In the genomic region with DNA sequence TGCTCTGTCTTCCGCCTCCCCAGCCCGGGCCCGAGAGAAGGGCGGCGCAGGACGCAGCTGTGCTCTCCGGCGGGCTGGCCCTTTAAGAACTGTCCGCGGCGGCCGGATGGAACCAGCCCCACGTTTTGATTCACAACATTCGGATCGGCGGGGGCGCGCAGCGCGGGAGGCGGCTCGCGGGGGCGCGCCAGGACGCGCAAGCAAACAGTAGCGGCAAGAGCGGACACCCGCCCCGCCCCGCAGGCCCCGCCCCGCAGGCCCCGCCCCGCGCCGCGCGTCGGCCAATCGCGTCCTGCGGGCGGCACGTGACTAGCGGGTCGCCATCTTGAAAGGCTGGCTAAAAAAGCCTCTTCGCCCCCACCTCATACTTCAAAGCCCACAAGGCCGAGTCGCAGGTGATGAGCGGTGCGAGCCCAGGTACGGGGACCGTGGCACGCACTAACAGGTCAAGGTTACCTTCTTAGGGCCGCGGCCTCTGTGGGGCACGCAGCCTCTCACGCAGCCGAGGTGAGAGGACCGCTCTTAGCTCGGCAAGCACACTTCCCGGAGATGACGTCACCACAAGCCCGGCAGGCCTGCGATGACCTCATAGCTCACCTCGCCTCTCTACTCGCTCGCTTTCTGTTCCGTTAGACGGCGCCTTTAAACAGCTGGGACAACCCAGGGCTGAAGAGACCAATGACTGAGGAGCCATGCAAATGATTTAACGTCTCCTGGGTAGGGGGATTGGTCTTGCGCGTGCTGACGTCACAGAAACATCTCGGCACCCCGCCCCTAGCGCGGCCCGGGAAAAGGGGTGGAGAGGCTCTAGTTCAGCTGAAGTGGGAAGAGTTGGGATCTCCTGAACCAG, we compare ENCODE assay signal across 8 mouse cellular contexts. TPM values are rescaled to one million over a fixed set of nuclear protein-coding genes. Genes with fewer than 3 reads are reported as not detected.
A peak's percentile ranks its signal among the peaks of the same experiment; 100 is the strongest.
DNase-seq lines count a peak whose midpoint lies in the region; ATAC-seq and TF ChIP-seq lines count a peak whose summit lies in the region.

No protein-coding gene starts in this region.

- H3K36me3 ChIP-seq in CH12.LX (replicated peaks in 1 of 2; ENCODE audit: control insufficient read depth in 1 of 2, insufficient read depth in 1 of 2, low read length in 1 of 2) = peaks cover 15 to 40% of the 10 kb centered on the region in 2 experiments
- peaks cover 8% of the 10 kb centered on the region for H3K36me3 ChIP-seq in forebrain, embryonic 11.5 days (ENCODE audit: control insufficient read depth, insufficient read depth, low read length)
- H3K36me3 ChIP-seq in heart, embryonic 16.5 days (ENCODE audit: control insufficient read depth, insufficient read depth) = peaks cover 10% of the 10 kb centered on the region
- H3K36me3 ChIP-seq in liver, embryonic 16.5 days (ENCODE audit: control insufficient read depth, insufficient read depth) = peaks cover 10% of the 10 kb centered on the region
- H3K36me3 ChIP-seq in neural tube, embryonic 13.5 days = peaks cover 24% of the 10 kb centered on the region
- no peaks in the 10 kb centered on the region; the same call in 1 of the 2 replicates for H3K36me3 ChIP-seq in testis, adult 2 months (ENCODE audit: control insufficient read depth, insufficient read depth, low read length)

- peak; percentile 88 for ATAC-seq in forebrain, embryonic 11.5 days (replicated peaks; ENCODE audit: low FRiP score)
- peak; percentile 90 for ATAC-seq in heart, embryonic 16.5 days (replicated peaks; ENCODE audit: extremely low read depth, insufficient read depth, low FRiP score)
- ATAC-seq in liver, embryonic 16.5 days (ENCODE audit: low read depth) = peak; percentile 83
- ATAC-seq in neural tube, embryonic 13.5 days (ENCODE audit: low read depth) = peak; percentile 91

- H3K4me1 ChIP-seq in CH12.LX (ENCODE audit: control insufficient read depth in 1 of 2, insufficient read depth in 2 of 2) = peaks cover 24 to 54% of the 10 kb centered on the region in 2 experiments
- peaks cover 21% of the 10 kb centered on the region for H3K4me1 ChIP-seq in forebrain, embryonic 11.5 days (replicated peaks; ENCODE audit: control insufficient read depth, insufficient read depth, low read length)
- peaks cover 61% of the 10 kb centered on the region for H3K4me1 ChIP-seq in heart, embryonic 16.5 days (ENCODE audit: control insufficient read depth, insufficient read depth, low read length)
- peaks cover 64% of the 10 kb centered on the region for H3K4me1 ChIP-seq in liver, embryonic 16.5 days (ENCODE audit: control insufficient read depth, low read depth, low read length)
- H3K4me1 ChIP-seq in neural tube, embryonic 13.5 days (replicated peaks) = peaks cover 70% of the 10 kb centered on the region
- peaks cover 19% of the 10 kb centered on the region for H3K4me1 ChIP-seq in testis, adult 2 months (ENCODE audit: control insufficient read depth, insufficient read depth, low read length)

- H3K27ac ChIP-seq in CH12.LX (ENCODE audit: insufficient read depth, low read depth) = peak overlapping the region; percentile 97
- H3K27ac ChIP-seq in forebrain, embryonic 11.5 days (ENCODE audit: low read depth, low read length) = peak overlapping the region; percentile 96
- H3K27ac ChIP-seq in heart, embryonic 16.5 days (ENCODE audit: low read length) = peak overlapping the region; percentile 100
- peak overlapping the region; percentile 98 for H3K27ac ChIP-seq in liver, embryonic 16.5 days (ENCODE audit: low read length)
- peak overlapping the region; percentile 99 for H3K27ac ChIP-seq in neural tube, embryonic 13.5 days (replicated peaks)
- H3K27ac ChIP-seq in testis, adult 2 months (ENCODE audit: control insufficient read depth, insufficient read depth, low read depth, low read length) = peak overlapping the region; percentile 92

- H3K4me2 ChIP-seq in CH12.LX (ENCODE audit: insufficient read depth, low read depth, poor library complexity, severe bottlenecking) = peak overlapping the region; percentile 41
- peak overlapping the region; percentile 87 for H3K4me2 ChIP-seq in forebrain, embryonic 11.5 days (ENCODE audit: low read depth, low read length, severe bottlenecking)
- peak overlapping the region; percentile 89 for H3K4me2 ChIP-seq in heart, embryonic 16.5 days (ENCODE audit: low read depth, low read length)
- peak overlapping the region; percentile 94 for H3K4me2 ChIP-seq in liver, embryonic 16.5 days (ENCODE audit: low read depth, low read length)
- peak overlapping the region; percentile 87 for H3K4me2 ChIP-seq in neural tube, embryonic 13.5 days

- no peaks in the 10 kb centered on the region for H3K9me3 ChIP-seq in CH12.LX (replicated peaks; ENCODE audit: low read length)
- no peaks in the 10 kb centered on the region for H3K9me3 ChIP-seq in forebrain, embryonic 11.5 days (ENCODE audit: control insufficient read depth, low read length)
- no peaks in the 10 kb centered on the region for H3K9me3 ChIP-seq in heart, embryonic 16.5 days (replicated peaks; ENCODE audit: control insufficient read depth, low read length)
- H3K9me3 ChIP-seq in liver, embryonic 16.5 days (replicated peaks; ENCODE audit: control insufficient read depth, low read length) = no peaks in the 10 kb centered on the region
- H3K9me3 ChIP-seq in neural tube, embryonic 13.5 days = no peaks in the 10 kb centered on the region

- WGBS in forebrain, embryonic 11.5 days = under 1% methylated on average over 73 of the region's 82 CpGs
- whole genome bisulfite sequencing in heart, embryonic 16.5 days = under 1% methylated on average over 58 of the region's 82 CpGs
- under 1% methylated on average over 82 of the region's 82 CpGs for WGBS in liver, embryonic 16.5 days (ENCODE audit: insufficient replicate concordance)
- under 1% methylated on average over 79 of the region's 82 CpGs for WGBS in neural tube, embryonic 13.5 days

- peak; percentile 98 for DNase-seq in CH12.LX (ENCODE audit: extremely low read depth)
- peak; percentile 92 for DNase-seq in c-Kit-positive CD71-positive TER-119-negative erythroid progenitor cells, embryonic 14.5 days (ENCODE audit: low read depth)
- DNase-seq in forebrain, embryonic 11.5 days (ENCODE audit: low spot score) = peak; percentile 99
- peak; percentile 98 to 99 for DNase-seq in kidney, postnatal 36 days

- in situ Hi-C loops in CH12.LX (cut with MboI; ENCODE audit: low pct_ligation_motif_present, low pct_unique_long_range_greater_than_20kb, low sequenced_read_pairs) = no loop called here

- TF ChIP-seq EP300 in CH12.LX (IDR thresholded peaks at IDR 0.05; ENCODE audit: low read length) = no peak

- TF ChIP-seq CTCF in CH12.LX (conservative IDR thresholded peaks at IDR 0.05 in 1 of 2, IDR thresholded peaks at IDR 0.05 in 1 of 2; ENCODE audit: low read depth in 2 of 2, low read length in 2 of 2) = no peak
- no peak for TF ChIP-seq CTCF in testis, adult 2 months (IDR thresholded peaks at IDR 0.05; ENCODE audit: control insufficient read depth, insufficient read depth, insufficient replicate concordance, low read depth, low read length)

- dilution Hi-C loops in CH12.LX (cut with MboI; ENCODE audit: extremely low pct_ligation_motif_present, extremely low pct_unique_long_range_greater_than_20kb, low sequenced_read_pairs) = no loop called here

- TF ChIP-seq RAD21 in CH12.LX (IDR thresholded peaks at IDR 0.05; ENCODE audit: low read depth, low read length) = no peak

- H3K79me2 ChIP-seq in CH12.LX (replicated peaks; ENCODE audit: control insufficient read depth, extremely low read depth, insufficient read depth, poor library complexity, severe bottlenecking) = peaks cover 41% of the 10 kb centered on the region

- H3K4me3 ChIP-seq in CH12.LX (replicated peaks in 1 of 3; ENCODE audit: low read depth in 2 of 3, low read length in 2 of 3, poor library complexity in 1 of 3) = peak overlapping the region; percentile 84 to 89 (median 88)
- H3K4me3 ChIP-seq in forebrain, embryonic 11.5 days (ENCODE audit: low read depth, low read length) = peak overlapping the region; percentile 95
- peak overlapping the region; percentile 72 for H3K4me3 ChIP-seq in heart, embryonic 16.5 days (ENCODE audit: low read length)
- peak overlapping the region; percentile 77 for H3K4me3 ChIP-seq in liver, embryonic 16.5 days (ENCODE audit: low read depth, low read length)
- H3K4me3 ChIP-seq in neural tube, embryonic 13.5 days = peak overlapping the region; percentile 97
- peak overlapping the region; percentile 97 for H3K4me3 ChIP-seq in testis, adult 2 months (ENCODE audit: control insufficient read depth, low read depth, low read length)

- peak overlapping the region; percentile 74 for H3K9ac ChIP-seq in CH12.LX (ENCODE audit: insufficient read depth, low read depth)
- peak overlapping the region; percentile 99 for H3K9ac ChIP-seq in forebrain, embryonic 11.5 days (ENCODE audit: low read length)
- H3K9ac ChIP-seq in heart, embryonic 16.5 days (ENCODE audit: low read length) = peak overlapping the region; percentile 85
- peak overlapping the region; percentile 95 for H3K9ac ChIP-seq in liver, embryonic 16.5 days (ENCODE audit: low read depth, low read length)
- peak overlapping the region; percentile 98 for H3K9ac ChIP-seq in neural tube, embryonic 13.5 days

- H3K27me3 ChIP-seq in CH12.LX (replicated peaks) = no peaks in the 10 kb centered on the region
- H3K27me3 ChIP-seq in forebrain, embryonic 11.5 days (ENCODE audit: control insufficient read depth, insufficient read depth, low read length) = no peaks in the 10 kb centered on the region
- H3K27me3 ChIP-seq in heart, embryonic 16.5 days (ENCODE audit: control insufficient read depth, insufficient read depth, low read length) = no peaks in the 10 kb centered on the region
- no peaks in the 10 kb centered on the region for H3K27me3 ChIP-seq in liver, embryonic 16.5 days (ENCODE audit: control insufficient read depth, insufficient read depth, low read depth, low read length)
- no peaks in the 10 kb centered on the region for H3K27me3 ChIP-seq in neural tube, embryonic 13.5 days
- H3K27me3 ChIP-seq in testis, adult 2 months (ENCODE audit: control insufficient read depth, insufficient read depth, low read length) = no peaks in the 10 kb centered on the region

- TF ChIP-seq POLR2A in CH12.LX (IDR thresholded peaks at IDR 0.05; ENCODE audit: low read depth, low read length) = peak; percentile 85
- TF ChIP-seq POLR2A in testis, adult 2 months (IDR thresholded peaks at IDR 0.05; ENCODE audit: control insufficient read depth, low read depth, low read length) = peak; percentile 53

RNA-seq across cellular contexts. Expression of gene Rnf44, which starts 5.9 kb away (rescaled TPM):
- total RNA-seq in CH12.LX (2012; rRNA removed) = 12.3 TPM in 2 replicates
- total RNA-seq in CH12.LX (2014; rRNA removed) = 5.6 and 6.7 TPM in 2 replicates
- polyA plus RNA-seq in CH12.LX (2012; ENCODE audit: insufficient read length, low read depth) = 32.5 and 38.1 TPM in 2 replicates
- polyA plus RNA-seq in forebrain, embryonic 11.5 days (2014; fragmentation: Nextera tagmentation; extraction: Ambion mirVana) = 124 and 126 TPM in 2 replicates
- 42.7 and 46.5 TPM in 2 replicates for polyA plus RNA-seq in heart, embryonic 16.5 days (2015; fragmentation: Nextera tagmentation; extraction: Ambion mirVana)
- polyA plus RNA-seq in liver, embryonic 16.5 days (2015; fragmentation: Nextera tagmentation; extraction: Ambion mirVana) = 24.6 and 27.8 TPM in 2 replicates
- polyA plus RNA-seq in neural tube, embryonic 13.5 days (2015; fragmentation: Nextera tagmentation; extraction: Ambion mirVana) = 84.2 and 92.9 TPM in 2 replicates
- polyA plus RNA-seq in testis, adult 2 months (2012; rRNA removed) = 418 and 439 TPM in 2 replicates

RNA-seq across cellular contexts. Expression of gene Cdhr2, which starts 13.5 kb away (rescaled TPM):
- not detected in 2 replicates for total RNA-seq in CH12.LX (2012; rRNA removed)
- not detected in 2 replicates for total RNA-seq in CH12.LX (2014; rRNA removed)
- polyA plus RNA-seq in CH12.LX (2012; ENCODE audit: insufficient read length, low read depth) = not detected in 2 replicates
- polyA plus RNA-seq in forebrain, embryonic 11.5 days (2014; fragmentation: Nextera tagmentation; extraction: Ambion mirVana) = not detected in 2 replicates
- polyA plus RNA-seq in heart, embryonic 16.5 days (2015; fragmentation: Nextera tagmentation; extraction: Ambion mirVana) = 0.04 and 0.89 TPM in 2 replicates
- polyA plus RNA-seq in liver, embryonic 16.5 days (2015; fragmentation: Nextera tagmentation; extraction: Ambion mirVana) = 23.4 and 26.1 TPM in 2 replicates
- 0.06 and 0.07 TPM in 2 replicates for polyA plus RNA-seq in neural tube, embryonic 13.5 days (2015; fragmentation: Nextera tagmentation; extraction: Ambion mirVana)
- 1.1 and 1.5 TPM in 2 replicates for polyA plus RNA-seq in testis, adult 2 months (2012; rRNA removed)

Comparison
In these comparisons a context has a peak if more than half of its experiments do, and no peak if none do; other contexts are left out.
1. Peak in every context shown above with its lines: DNase-seq, ATAC-seq, H3K4me3 ChIP-seq and H3K27ac ChIP-seq.
2. H3K4me2 ChIP-seq: peak in every context shown above with its lines; median percentile 94 in liver, embryonic 16.5 days; 89 in heart, embryonic 16.5 days; 87 in forebrain, embryonic 11.5 days; 87 in neural tube, embryonic 13.5 days; 41 in CH12.LX.